Mouse (Mus musculus) heart, embryonic 12.5 days (tissue): ENCODE measurements around the gene Rnf224. TPM values are rescaled to one million over a fixed set of nuclear protein-coding genes. Genes with fewer than 3 reads are reported as not detected.

ENCODE experiments used
- ATAC-seq: fragments of 200-750 bp; cut with Nextera tagmentation; 2 replicates; pipeline ENCODE4 v1.8.0; 2017; ENCODE audit warnings: moderate TSS enrichment, moderate library complexity; ENCODE audit not compliant: insufficient number of reproducible peaks, low FRiP score
- H3K27ac ChIP-seq: fragments of 300-500 bp; sonication (generic); 2 replicates; pipeline ENCODE4 v1.5.1; 2016; ENCODE audit warnings: mild to moderate bottlenecking, moderate library complexity; ENCODE audit not compliant: poor library complexity, severe bottlenecking
- H3K27me3 ChIP-seq: fragments of 300-500 bp; sonication (generic); replicated peaks from 2 replicates; pipeline ENCODE4 v1.6.1; 2016; ENCODE audit warnings: mild to moderate bottlenecking, moderate library complexity
- H3K36me3 ChIP-seq: fragments of 300-500 bp; sonication (generic); 2 replicates; pipeline ENCODE4 v1.6.1; 2016; ENCODE audit warnings: mild to moderate bottlenecking, moderate library complexity
- H3K4me1 ChIP-seq: fragments of 300-500 bp; sonication (generic); replicated peaks from 2 replicates; pipeline ENCODE4 v1.6.1; 2016; ENCODE audit warnings: mild to moderate bottlenecking
- H3K4me2 ChIP-seq: fragments of 300-500 bp; sonication (generic); 2 replicates; pipeline ENCODE4 v1.6.1; 2016; ENCODE audit warnings: mild to moderate bottlenecking, moderate library complexity
- H3K4me3 ChIP-seq: fragments of 300-500 bp; sonication (generic); 2 replicates; pipeline ENCODE4 v1.5.1; 2016; ENCODE audit warnings: mild to moderate bottlenecking
- H3K9ac ChIP-seq: fragments of 300-500 bp; sonication (generic); 2 replicates; pipeline ENCODE4 v1.6.1; 2016; ENCODE audit warnings: mild to moderate bottlenecking, moderate library complexity
- H3K9me3 ChIP-seq: fragments of 300-500 bp; sonication (generic); replicated peaks from 2 replicates; pipeline ENCODE4 v1.6.1; 2016; ENCODE audit warnings: mild to moderate bottlenecking, moderate library complexity
- WGBS: fragments of 180-500 bp; shearing (Covaris S2); methylation state at CpG from one replicate; pipeline ENCODE4 v1.1.7; 2016; 5-methylcytosine and 5-hydroxymethylcytosine counted together
- polyA plus RNA-seq: library from polyadenylated mRNA; unstranded; fragments of >200 nt; fragmentation: Nextera tagmentation; extraction: Ambion mirVana; gene quantifications from 2 replicates; pipeline ENCODE4 v1.2.1, GENCODE M21; 2016

Gene Rnf224
- polyA plus RNA-seq, 1 experiment from 2014 or later: not detected

GRCm38 (mm10) chr2:25237522-25237921 is 935 bp upstream of the Rnf224 start:
- Histone ChIP-seq H3K36me3 (no peaks in the 10 kb centered on the region), H3K9ac (no peak overlapping the region), H3K4me3 (no peak overlapping the region), H3K4me2 (no peak overlapping the region), H3K9me3 (no peaks in the 10 kb centered on the region), H3K27ac (no peak overlapping the region), H3K27me3 (peaks cover 62% of the 10 kb centered on the region), H3K4me1 (peaks cover 21% of the 10 kb centered on the region)
- WGBS: 54% methylated on average over 4 of the region's 4 CpGs
- no peak for ATAC-seq

DNA sequence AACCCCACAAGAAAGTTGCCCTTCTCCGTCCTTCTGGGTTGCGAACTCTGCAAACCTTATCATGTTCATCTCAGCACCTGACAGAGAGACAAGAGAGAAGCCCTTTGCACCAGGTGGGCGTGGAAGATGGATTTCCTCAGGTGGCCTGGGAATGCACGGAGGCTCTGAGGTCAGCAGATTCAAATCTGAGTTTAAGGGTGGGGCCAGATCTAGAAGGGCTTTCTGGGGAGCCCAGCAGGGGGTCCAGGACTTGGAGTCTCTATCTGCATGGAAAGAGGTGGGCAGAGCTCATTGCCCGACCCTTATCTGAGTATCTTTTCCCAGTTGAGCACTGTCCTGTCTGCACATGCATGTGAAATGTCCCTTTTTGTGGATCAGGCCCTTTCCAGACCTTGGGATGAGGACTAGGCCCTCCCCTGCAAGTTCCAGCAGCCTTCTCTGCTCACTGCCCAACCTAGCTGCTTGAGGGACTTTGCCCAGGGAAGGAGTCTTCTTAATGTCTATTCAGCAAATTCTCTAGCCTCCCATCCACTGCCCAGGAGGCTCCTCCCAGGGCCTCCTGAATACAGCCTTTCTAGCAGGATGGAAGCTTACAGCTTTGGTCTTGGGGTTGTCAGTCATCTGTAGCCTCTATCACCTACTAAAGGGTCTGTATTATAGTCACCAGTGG is 1.9 kb downstream of the Rnf224 start:
- 58% methylated on average over 5 of the region's 5 CpGs for WGBS
- no peak overlapping the region for H3K9ac ChIP-seq
- H3K27me3 ChIP-seq: peaks cover 75% of the 10 kb centered on the region
- ATAC-seq: no peak
- no peak overlapping the region for H3K4me2 ChIP-seq
- H3K9me3 ChIP-seq: no peaks in the 10 kb centered on the region
- H3K27ac ChIP-seq: no peak overlapping the region
- H3K36me3 ChIP-seq: no peaks in the 10 kb centered on the region
- H3K4me3 ChIP-seq: no peak overlapping the region
- no peaks in the 10 kb centered on the region for H3K4me1 ChIP-seq

DNA sequence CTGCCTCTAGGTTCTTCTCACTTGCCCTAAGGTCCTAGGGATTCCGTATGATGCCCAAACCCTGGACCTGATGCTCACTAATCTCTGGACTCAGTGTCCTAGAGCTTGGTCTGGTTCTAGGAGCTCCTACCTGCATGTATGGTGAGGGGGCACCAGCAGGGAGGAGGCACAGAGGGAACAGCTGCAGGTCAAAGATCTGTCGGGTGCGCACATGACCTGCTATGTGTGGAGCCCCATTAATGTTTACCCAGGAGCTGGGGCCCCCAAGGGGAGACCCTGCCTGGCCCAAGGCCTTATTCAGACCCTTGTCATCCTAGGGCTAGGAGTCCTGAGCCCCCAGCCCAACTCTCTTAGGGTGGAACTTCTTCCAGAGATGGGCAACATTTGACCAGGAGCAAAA is 2.5 kb downstream of the Rnf224 start, which contains the start of gene Slc34a3:
Gene Slc34a3, minus strand, starts transcription at position 315 of the 400 bp plus-strand sequence.
- peaks cover 71% of the 10 kb centered on the region for H3K27me3 ChIP-seq
- no peak for ATAC-seq
- H3K36me3 ChIP-seq: no peaks in the 10 kb centered on the region
- H3K4me3 ChIP-seq: no peak within 1 kb of the TSS
- no peaks in the 10 kb centered on the region for H3K4me1 ChIP-seq
- no peaks in the 10 kb centered on the region for H3K9me3 ChIP-seq
- H3K4me2 ChIP-seq: no peak within 1 kb of the TSS
- no peak within 1 kb of the TSS for H3K27ac ChIP-seq
- no peak within 1 kb of the TSS for H3K9ac ChIP-seq
- 80% methylated on average over 3 of the region's 3 CpGs for WGBS

DNA sequence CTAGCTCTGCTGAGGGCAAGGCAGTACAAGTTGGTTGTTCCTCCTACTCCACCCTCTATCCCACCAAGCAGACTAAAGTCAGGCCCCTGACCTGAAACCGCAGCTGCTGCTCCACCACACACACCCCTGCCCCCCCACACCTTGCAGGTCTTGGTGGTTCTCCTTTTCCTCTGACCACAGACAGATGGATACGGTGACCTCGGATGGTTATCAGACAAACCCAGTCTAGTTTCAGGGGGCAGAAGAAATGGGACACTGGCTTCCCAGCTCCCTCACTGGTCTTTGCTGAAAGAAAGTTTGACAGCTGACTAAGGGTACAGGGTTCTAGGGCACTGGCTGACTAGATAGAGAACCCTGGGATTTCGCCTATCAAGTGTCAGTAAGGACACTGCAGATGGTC is 3.2 kb downstream of the Rnf224 start:
- Histone ChIP-seq H3K4me1 (0 out of 2 replicates have a peak, but pooled peaks cover 2% of the 10 kb centered on the region), H3K9ac (no peak overlapping the region), H3K27ac (no peak overlapping the region), H3K4me3 (no peak overlapping the region), H3K4me2 (no peak overlapping the region), H3K36me3 (no peaks in the 10 kb centered on the region), H3K9me3 (no peaks in the 10 kb centered on the region), H3K27me3 (peaks cover 67% of the 10 kb centered on the region)
- 70% methylated on average over 4 of the region's 4 CpGs for WGBS
- ATAC-seq: no peak

DNA sequence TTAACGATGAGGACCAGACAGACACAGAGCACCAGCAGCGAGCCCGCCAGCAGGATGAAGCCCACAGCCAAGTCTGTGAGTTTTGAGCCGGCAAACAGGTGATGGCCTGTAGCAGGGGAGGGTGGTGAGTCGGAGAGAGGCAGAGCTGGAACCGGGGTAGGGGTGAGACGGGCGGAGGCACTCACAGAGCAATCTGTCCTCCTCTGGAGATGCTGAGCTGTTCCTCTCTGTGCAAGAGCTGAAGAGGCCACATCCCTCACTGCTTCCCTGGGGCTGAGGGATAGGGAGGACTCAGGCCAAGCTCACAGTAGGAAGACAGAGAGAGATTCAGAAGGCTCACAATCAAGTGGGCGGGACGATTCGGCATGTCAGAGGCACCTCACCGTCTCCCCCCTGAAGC is 5.5 kb downstream of the Rnf224 start:
- 0 out of 2 replicates have a peak, but pooled peaks cover 6% of the 10 kb centered on the region for H3K4me1 ChIP-seq
- no peaks in the 10 kb centered on the region for H3K36me3 ChIP-seq
- 46% methylated on average over 12 of the region's 12 CpGs for WGBS
- H3K4me2 ChIP-seq: no peak overlapping the region
- H3K27me3 ChIP-seq: peaks cover 64% of the 10 kb centered on the region
- ATAC-seq: no peak
- H3K4me3 ChIP-seq: no peak overlapping the region
- H3K9ac ChIP-seq: no peak overlapping the region
- no peaks in the 10 kb centered on the region for H3K9me3 ChIP-seq
- no peak overlapping the region for H3K27ac ChIP-seq

DNA sequence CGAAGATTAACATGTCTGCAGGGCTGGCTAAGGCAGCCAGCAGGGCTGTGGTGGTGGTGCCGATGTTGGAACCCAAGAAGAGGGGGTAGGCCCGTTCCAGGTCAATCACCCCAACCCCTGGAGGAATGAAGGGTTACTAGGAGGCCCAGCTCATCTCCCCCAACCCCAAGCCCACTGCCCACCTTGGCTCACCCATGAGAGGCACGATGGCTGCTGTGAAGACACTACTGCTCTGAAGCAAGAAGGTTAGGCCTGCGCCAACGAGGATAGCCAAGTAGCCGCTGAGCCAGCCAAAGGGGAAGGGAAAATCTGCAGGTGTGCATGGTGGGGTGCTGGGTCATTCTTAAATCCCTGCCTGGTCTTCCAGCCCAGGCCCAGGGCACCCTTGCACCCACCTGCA is 6.0 kb downstream of the Rnf224 start:
- H3K36me3 ChIP-seq: no peaks in the 10 kb centered on the region
- WGBS: 78% methylated on average over 7 of the region's 7 CpGs
- peaks cover 60% of the 10 kb centered on the region for H3K27me3 ChIP-seq
- no peak overlapping the region for H3K4me3 ChIP-seq
- no peaks in the 10 kb centered on the region for H3K9me3 ChIP-seq
- H3K27ac ChIP-seq: no peak overlapping the region
- ATAC-seq: no peak
- H3K4me1 ChIP-seq: peaks cover 10% of the 10 kb centered on the region
- no peak overlapping the region for H3K9ac ChIP-seq
- no peak overlapping the region for H3K4me2 ChIP-seq

DNA sequence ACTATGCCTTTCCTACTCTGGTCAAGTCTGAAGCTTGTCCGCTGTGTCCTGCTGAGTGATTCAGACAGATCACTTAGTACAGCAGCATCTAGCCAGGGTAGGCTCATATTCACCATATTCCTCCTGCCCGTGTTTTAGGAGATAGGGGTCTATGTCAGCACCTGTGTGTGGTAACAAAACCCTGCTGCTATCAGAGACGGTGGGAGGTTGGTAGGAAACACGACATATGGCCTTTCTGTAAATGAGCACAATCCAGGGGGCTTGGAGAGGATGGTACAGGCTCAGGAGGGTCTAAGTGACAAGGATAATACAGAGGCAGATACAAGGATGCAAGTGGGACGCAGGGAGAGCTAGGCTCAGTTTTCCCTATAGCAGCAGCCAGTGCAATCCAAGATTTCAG is 7.0 kb downstream of the Rnf224 start:
- Histone ChIP-seq H3K27me3 (peaks cover 51% of the 10 kb centered on the region), H3K27ac (no peak overlapping the region), H3K36me3 (no peaks in the 10 kb centered on the region), H3K9ac (no peak overlapping the region), H3K4me1 (peaks cover 11% of the 10 kb centered on the region), H3K4me3 (no peak overlapping the region), H3K4me2 (no peak overlapping the region), H3K9me3 (no peaks in the 10 kb centered on the region)
- ATAC-seq: no peak
- WGBS: 72% methylated on average over 5 of the region's 5 CpGs

DNA sequence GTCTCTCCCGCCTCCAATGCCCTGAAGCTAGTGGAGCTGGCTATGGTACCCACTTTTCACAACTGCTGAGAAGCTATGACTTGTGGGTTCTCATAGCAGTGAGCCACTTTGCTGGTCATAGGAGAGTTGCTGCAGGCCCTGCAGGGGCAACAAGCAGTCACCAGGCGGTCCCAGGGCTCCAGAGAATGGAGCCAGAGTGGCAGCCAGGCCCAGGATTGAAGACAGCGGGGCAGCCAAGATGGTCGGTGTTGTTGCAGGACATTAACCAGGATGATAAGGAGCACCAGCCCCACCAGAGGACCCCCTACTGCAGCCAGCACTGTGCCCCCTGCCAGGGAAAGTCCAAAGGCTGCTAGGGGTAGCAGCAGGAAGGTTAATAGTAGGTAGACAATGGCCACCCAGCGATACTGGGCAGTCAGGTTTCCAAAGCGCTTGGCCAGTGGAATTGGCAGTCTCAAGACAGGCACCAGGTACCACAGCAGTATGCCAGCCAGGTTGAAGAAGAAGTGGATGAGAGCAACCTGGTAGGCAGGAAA is 7.5 kb downstream of the Rnf224 start:
- Histone ChIP-seq H3K4me3 (no peak overlapping the region), H3K9me3 (no peaks in the 10 kb centered on the region), H3K27ac (no peak overlapping the region), H3K4me1 (peaks cover 11% of the 10 kb centered on the region), H3K9ac (no peak overlapping the region), H3K36me3 (no peaks in the 10 kb centered on the region), H3K27me3 (peaks cover 46% of the 10 kb centered on the region), H3K4me2 (peak overlapping the region; percentile 60)
- 65% methylated on average over 6 of the region's 6 CpGs for WGBS
- no peak for ATAC-seq

DNA sequence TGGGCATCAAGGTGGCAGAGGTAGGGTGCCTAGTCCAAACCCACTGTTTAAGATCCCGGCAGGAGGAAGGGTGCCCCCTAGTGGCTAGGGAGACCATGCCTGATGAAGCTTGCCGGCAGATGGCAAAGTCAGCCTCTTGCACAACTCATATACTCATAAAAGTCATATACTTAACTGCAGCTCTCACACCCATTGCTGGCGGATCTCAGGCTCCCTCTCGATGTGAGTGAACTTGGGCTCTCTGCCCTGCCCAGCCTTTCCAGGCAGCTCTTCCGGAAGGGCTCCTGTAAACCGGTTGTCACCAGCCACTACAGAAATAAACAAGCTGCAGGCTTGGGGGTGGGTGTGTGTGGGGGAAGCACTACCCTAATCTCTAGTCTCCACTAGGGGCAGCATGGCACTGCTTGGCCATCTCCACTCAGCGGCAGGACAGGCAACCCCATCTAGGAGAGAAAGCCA is 8.1 kb downstream of the Rnf224 start:
- H3K4me3 ChIP-seq: peak overlapping the region; percentile 32
- H3K9me3 ChIP-seq: no peaks in the 10 kb centered on the region
- no peak overlapping the region for H3K9ac ChIP-seq
- under 1% methylated on average over 7 of the region's 7 CpGs for WGBS
- peak overlapping the region; percentile 60 for H3K4me2 ChIP-seq
- H3K4me1 ChIP-seq: peaks cover 15% of the 10 kb centered on the region
- ATAC-seq: no peak
- H3K36me3 ChIP-seq: peaks cover 2% of the 10 kb centered on the region; the same call in 1 of the 2 replicates
- H3K27ac ChIP-seq: peak overlapping the region; percentile 58
- peaks cover 40% of the 10 kb centered on the region for H3K27me3 ChIP-seq

DNA sequence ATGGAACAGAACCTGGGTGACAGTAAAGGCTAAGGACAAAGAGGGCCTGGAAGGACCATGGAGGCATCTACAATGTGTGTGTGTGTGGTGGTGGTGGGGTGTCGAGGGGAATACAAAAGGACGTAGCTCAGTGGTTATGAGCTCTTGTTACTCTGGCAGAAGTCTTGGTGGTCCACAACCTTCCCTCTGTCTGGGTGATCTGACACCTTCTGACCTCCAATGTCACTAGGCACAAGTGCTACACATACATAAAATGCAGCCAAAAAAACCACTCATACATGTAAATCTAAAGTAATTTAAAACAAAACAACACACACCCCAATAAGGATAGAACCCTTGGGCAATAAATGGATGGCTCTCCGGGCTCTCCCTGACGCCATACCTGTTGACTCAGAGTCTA is 9.2 kb downstream of the Rnf224 start:
- H3K9me3 ChIP-seq: no peaks in the 10 kb centered on the region
- no peak overlapping the region for H3K4me3 ChIP-seq
- peaks cover 3% of the 10 kb centered on the region; the same call in 1 of the 2 replicates for H3K36me3 ChIP-seq
- ATAC-seq: no peak
- H3K27ac ChIP-seq: no peak overlapping the region
- H3K4me2 ChIP-seq: no peak overlapping the region
- peaks cover 30% of the 10 kb centered on the region for H3K27me3 ChIP-seq
- H3K4me1 ChIP-seq: peaks cover 19% of the 10 kb centered on the region
- 88% methylated on average over 4 of the region's 4 CpGs for WGBS
- no peak overlapping the region for H3K9ac ChIP-seq

DNA sequence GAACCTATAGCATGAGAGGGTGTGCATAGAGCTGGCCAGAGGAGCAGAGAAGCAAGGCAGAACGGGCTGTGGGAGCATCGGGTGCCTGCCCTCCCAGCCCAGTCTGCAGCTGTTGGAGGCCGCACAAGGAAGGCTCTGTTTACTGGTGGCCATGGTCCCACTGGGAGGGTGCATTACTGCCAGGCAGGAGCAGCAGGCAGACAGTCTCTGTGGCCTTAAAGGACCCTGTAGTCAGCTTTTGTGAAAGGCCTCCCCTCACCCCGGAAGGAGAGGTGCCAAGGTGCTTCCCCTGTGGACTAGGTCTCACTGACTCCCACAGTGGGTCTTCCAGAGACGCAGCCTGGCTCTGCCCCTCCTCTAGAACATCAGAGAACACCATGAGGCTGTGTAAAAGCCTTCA is 9.7 kb downstream of the Rnf224 start:
- Histone ChIP-seq H3K9ac (no peak overlapping the region), H3K27ac (no peak overlapping the region), H3K4me2 (no peak overlapping the region), H3K4me3 (no peak overlapping the region), H3K9me3 (no peaks in the 10 kb centered on the region), H3K4me1 (peaks cover 19% of the 10 kb centered on the region), H3K27me3 (peaks cover 24% of the 10 kb centered on the region), H3K36me3 (peaks cover 5% of the 10 kb centered on the region)
- no peak for ATAC-seq
- 88% methylated on average over 5 of the region's 5 CpGs for WGBS
